Mouse (Mus musculus) liver, embryonic 14.5 days (tissue): ENCODE measurements around the gene Cnih2.

Experiments
- CTCF ChIP-seq: IDR thresholded peaks from 2 replicates; pipeline ENCODE4 v1.5.1; 2016; ENCODE audit warnings: antibody characterized with exemption, low read depth, control low read depth
- EP300 ChIP-seq: IDR thresholded peaks from 2 replicates; pipeline ENCODE4 v1.6.1; 2016; ENCODE audit warnings: antibody characterized with exemption, low read depth

- TF ChIP-seq EP300, result no peak
- no peak for TF ChIP-seq CTCF
These were observed 15.5 kb upstream of the Cnih2 start for GRCm38 (mm10) chr19:5113783-5114182.
